Mouse (Mus musculus) megakaryocyte, embryonic 14.5 days (primary cell): ENCODE data around the gene Actr3.

Experiments
- FLI1 ChIP-seq: IDR thresholded peaks from 2 replicates; pipeline ENCODE4 v1.6.1; 2012; ENCODE audit warnings: low read length, inconsistent platforms, mixed read lengths
- GATA1 ChIP-seq: IDR thresholded peaks from 3 replicates; pipeline ENCODE4 v1.6.1; 2012; ENCODE audit warnings: mixed read lengths, low read length, inconsistent platforms, borderline replicate concordance

- TF ChIP-seq GATA1 (no peak), FLI1 (no peak)
These were observed 2.4 kb upstream of the Actr3 start for GRCm38 (mm10) chr1:125437927-125438326.
